Mouse (Mus musculus) E14TG2a.4 (cell line): Measurements from ENCODE around the gene Fntb.

Source experiments
- H3K27me3 ChIP-seq: 2 replicates; pipeline ENCODE4 v1.6.1; 2014; ENCODE audit warnings: low read length, control low read depth; ENCODE audit not compliant: insufficient read depth
- H3K36me3 ChIP-seq: 2 replicates; pipeline ENCODE4 v1.6.1; 2014; ENCODE audit warnings: low read length, control low read depth; ENCODE audit not compliant: insufficient read depth
- H3K4me1 ChIP-seq: replicated peaks from 2 replicates; pipeline ENCODE4 v1.6.1; 2014; ENCODE audit warnings: low read depth, low read length, control low read depth
- H3K4me3 ChIP-seq: replicated peaks from 2 replicates; pipeline ENCODE4 v1.5.1; 2014; ENCODE audit warnings: mild to moderate bottlenecking, low read length
- H3K9me3 ChIP-seq: 2 replicates; pipeline ENCODE4 v1.6.1; 2014; ENCODE audit warnings: low read length, control low read depth
- CTCF ChIP-seq: conservative IDR thresholded peaks from 2 replicates; pipeline ENCODE4 v1.5.1; 2014; ENCODE audit warnings: low read length
- NANOG ChIP-seq: IDR thresholded peaks from 2 replicates; pipeline ENCODE4 v1.6.1; 2014; ENCODE audit warnings: borderline replicate concordance, low read length, mixed read lengths
- POU5F1 ChIP-seq: IDR thresholded peaks from 2 replicates; pipeline ENCODE4 v1.6.1; 2014; ENCODE audit warnings: low read length, borderline replicate concordance

Gene Fntb

GRCm38 (mm10) chr12:76770841-76771500, 5.6 kb downstream of the Fntb start:
- no peaks in the 10 kb centered on the region for H3K27me3 ChIP-seq

GRCm38 (mm10) chr12:76771540-76771939, 6.2 kb downstream of the Fntb start:
- Histone ChIP-seq H3K27me3 (no peaks in the 10 kb centered on the region), H3K4me1 (peaks cover 12% of the 10 kb centered on the region), H3K36me3 (no peaks in the 10 kb centered on the region), H3K4me3 (no peak overlapping the region), H3K9me3 (no peaks in the 10 kb centered on the region)
- TF ChIP-seq POU5F1 (no peak), CTCF (no peak), NANOG (no peak)

More at GRCm38 (mm10) chr12:76770841-76771500, 5.6 kb downstream of the Fntb start:
- Histone ChIP-seq H3K9me3 (no peaks in the 10 kb centered on the region), H3K36me3 (no peaks in the 10 kb centered on the region), H3K4me3 (no peak overlapping the region), H3K4me1 (peaks cover 17% of the 10 kb centered on the region)
- TF ChIP-seq CTCF (no peak), NANOG (no peak), POU5F1 (no peak)

DNA sequence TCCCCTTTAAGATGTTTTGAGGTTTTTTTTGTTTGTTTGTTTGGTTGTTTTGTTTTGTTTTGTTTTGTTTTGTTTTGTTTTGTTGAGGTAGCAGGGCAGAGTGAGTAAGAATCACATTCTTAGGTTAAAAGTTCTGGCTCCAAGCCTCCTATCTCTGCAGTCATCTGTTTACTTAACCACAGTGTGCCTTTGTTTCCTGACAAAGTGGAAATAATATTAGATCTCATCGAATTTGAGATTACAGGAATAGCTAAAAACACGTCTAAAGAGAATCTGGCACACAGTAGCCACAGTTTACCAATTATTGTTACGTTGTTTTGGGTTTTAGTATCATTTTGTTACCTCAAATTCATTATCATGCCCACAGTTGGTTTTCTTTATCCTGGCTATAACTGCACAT, 9.3 kb downstream of the Fntb start:
- H3K27me3 ChIP-seq: no peaks in the 10 kb centered on the region
- H3K4me1 ChIP-seq: no peaks in the 10 kb centered on the region
- peaks cover 14% of the 10 kb centered on the region for H3K36me3 ChIP-seq
- peaks cover 15% of the 10 kb centered on the region for H3K9me3 ChIP-seq
- H3K4me3 ChIP-seq: no peak overlapping the region
- TF ChIP-seq CTCF (no peak), POU5F1 (no peak), NANOG (no peak)

- Histone ChIP-seq H3K9me3 (peaks cover 20% of the 10 kb centered on the region), H3K36me3 (peaks cover 19% of the 10 kb centered on the region), H3K4me3 (no peak overlapping the region), H3K4me1 (no peaks in the 10 kb centered on the region), H3K27me3 (no peaks in the 10 kb centered on the region)
- TF ChIP-seq NANOG (no peak), CTCF (no peak), POU5F1 (no peak)
Observed at GRCm38 (mm10) chr12:76775132-76775531, 9.7 kb downstream of the Fntb start.

- Histone ChIP-seq H3K4me3 (no peak overlapping the region), H3K27me3 (no peaks in the 10 kb centered on the region), H3K4me1 (no peaks in the 10 kb centered on the region), H3K36me3 (peaks cover 30% of the 10 kb centered on the region), H3K9me3 (peaks cover 36% of the 10 kb centered on the region)
- no peak for TF ChIP-seq POU5F1
- no peak for TF ChIP-seq NANOG
- no peak for TF ChIP-seq CTCF
Observed at GRCm38 (mm10) chr12:76776898-76777297, 11.5 kb downstream of the Fntb start.

DNA sequence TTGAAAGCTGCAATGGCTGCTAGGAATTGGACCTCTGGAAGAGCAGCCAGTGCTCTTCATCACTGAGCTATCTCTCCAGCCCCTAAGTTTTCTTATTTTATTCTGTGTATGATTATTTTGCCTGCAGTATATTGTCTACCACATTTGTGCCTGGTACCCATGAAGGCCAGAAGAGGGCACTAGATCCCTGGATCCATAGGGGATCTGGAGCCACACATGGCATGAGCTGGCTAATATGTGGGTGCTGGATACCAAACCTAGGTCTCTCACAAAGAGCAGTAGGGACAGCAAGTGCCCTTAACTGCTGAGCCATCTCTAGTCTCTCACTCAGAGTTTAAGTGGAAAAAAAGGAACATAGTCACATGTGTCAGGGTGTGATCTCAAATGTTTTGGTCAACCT, 12.5 kb downstream of the Fntb start:
- TF ChIP-seq CTCF: peak; percentile 47
- TF ChIP-seq NANOG: no peak
- TF ChIP-seq POU5F1: no peak
- Histone ChIP-seq H3K4me1 (no peaks in the 10 kb centered on the region), H3K27me3 (no peaks in the 10 kb centered on the region), H3K36me3 (peaks cover 36% of the 10 kb centered on the region), H3K9me3 (peaks cover 45% of the 10 kb centered on the region), H3K4me3 (no peak overlapping the region)

GRCm38 (mm10) chr12:76778305-76779083, 13.1 kb downstream of the Fntb start:
- TF ChIP-seq CTCF: no peak
- TF ChIP-seq NANOG: no peak
- no peak for TF ChIP-seq POU5F1
- H3K4me1 ChIP-seq: no peaks in the 10 kb centered on the region
- H3K4me3 ChIP-seq: no peak overlapping the region
- H3K36me3 ChIP-seq: peaks cover 36% of the 10 kb centered on the region
- peaks cover 48% of the 10 kb centered on the region for H3K9me3 ChIP-seq
- H3K27me3 ChIP-seq: no peaks in the 10 kb centered on the region

- no peak for TF ChIP-seq NANOG
- TF ChIP-seq CTCF: no peak
- no peak for TF ChIP-seq POU5F1
- H3K36me3 ChIP-seq: peaks cover 36% of the 10 kb centered on the region
- no peaks in the 10 kb centered on the region for H3K27me3 ChIP-seq
- no peak overlapping the region for H3K4me3 ChIP-seq
- H3K9me3 ChIP-seq: peaks cover 50% of the 10 kb centered on the region
- H3K4me1 ChIP-seq: no peaks in the 10 kb centered on the region
Observed at GRCm38 (mm10) chr12:76779951-76780350, 14.6 kb downstream of the Fntb start.
